Mouse (Mus musculus): ENCODE measurements at regions not wholly inside any gene's neighbourhood (a gene's known extent, or its start where the extent isn't known, plus 50 kb on each side); places are given as distances from the start of the nearest gene placed in this dataset.

DNA sequence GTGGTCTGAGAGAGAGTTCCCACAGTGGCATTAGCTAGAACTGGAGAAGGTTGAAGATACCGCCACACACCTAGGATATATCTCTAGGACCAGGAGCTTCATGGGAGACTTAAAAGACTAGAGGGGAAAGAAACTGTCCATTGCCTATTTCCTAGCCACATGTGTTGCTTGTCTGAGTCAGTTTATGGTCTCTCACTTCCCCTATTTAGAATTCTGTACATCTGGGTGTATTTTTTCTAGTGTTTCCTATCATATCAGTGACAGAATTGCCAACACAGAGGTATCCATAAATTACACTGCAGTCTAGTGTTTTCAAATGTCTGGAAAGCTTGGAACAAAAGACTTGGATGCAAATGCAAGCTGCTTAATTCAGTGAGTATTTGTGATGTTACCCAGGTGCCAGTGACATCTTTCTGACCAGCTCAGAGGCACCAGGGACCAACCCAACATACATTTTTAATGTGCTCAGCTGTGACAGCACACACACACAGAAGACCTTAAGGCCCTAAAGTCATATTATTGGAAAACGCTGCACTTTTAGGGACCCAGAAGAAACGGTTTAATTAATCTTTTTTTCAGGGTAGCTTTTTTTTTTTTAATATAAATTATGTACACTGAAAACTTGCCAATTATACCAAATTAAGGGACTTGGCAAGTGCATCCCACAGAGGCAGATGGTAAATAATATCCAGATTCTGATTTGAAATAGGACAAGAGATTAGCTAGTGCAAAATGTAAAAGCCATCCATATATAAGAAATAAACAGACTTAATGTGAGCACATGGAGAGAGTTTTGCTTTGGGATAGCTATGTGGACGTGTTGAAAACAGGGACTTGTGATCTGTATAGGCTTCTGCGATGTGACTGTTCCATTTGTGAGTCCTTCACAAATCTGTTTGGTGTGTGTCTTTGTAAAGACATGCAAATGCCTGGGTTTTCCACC lies 700.5 kb upstream of the Cited2 start:
- TF ChIP-seq POLR2A (IDR thresholded peaks at IDR 0.05; ENCODE audit: low read depth, low read length) = no peak
- no peak for TF ChIP-seq CTCF (IDR thresholded peaks at IDR 0.05; ENCODE audit: borderline replicate concordance, insufficient read depth, low read length)
